Mouse (Mus musculus): ENCODE measurements at regions not wholly inside any gene's neighbourhood (a gene's known extent, or its start where the extent isn't known, plus 50 kb on each side); places are given as distances from the start of the nearest gene placed in this dataset.
A peak's percentile ranks its signal among the peaks of the same experiment; 100 is the strongest.

DNA sequence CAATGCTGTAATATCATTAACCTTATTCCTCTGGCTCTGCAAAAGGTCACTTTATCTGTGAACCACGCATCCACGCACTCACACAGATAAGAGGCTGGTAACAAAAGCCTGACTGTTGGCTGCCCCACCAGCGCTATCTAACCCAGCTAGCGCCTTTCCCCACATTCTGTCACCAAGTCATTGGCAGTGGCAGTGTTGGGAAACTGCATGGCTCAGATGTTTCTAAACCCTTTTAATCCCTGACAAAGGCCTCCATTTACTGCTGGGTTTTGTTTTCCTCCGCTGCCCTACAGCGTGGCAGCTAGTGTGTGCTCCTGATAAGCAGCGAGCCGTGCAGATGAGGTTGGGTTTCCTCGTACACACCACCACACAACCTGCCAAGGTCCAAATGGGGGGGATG is 55.7 kb downstream of the Id4 start:
- no peak for DNase-seq (ENCODE audit: low spot score in 2 of 2)

DNA sequence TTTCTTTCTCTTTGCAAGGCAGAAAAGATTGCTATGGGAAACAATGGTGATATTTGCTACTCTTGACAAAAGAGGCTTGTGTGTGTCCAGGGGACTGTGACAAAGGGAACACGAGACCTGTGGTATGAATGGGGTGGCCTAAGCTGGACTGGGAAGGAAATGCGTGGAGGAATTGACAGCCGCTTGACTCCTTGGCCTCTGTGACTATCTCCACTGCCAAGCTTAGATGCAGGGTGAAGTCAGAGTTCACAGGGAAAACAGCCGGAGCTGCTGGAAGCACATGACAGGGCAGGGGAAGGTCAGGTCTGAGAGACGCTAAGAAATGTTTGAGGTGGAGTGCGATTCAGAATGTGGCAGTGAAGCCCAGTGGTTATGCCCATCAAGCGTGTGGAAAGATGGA is 56.4 kb downstream of the Id4 start:
- DNase-seq (ENCODE audit: low spot score in 2 of 2): no peak

DNA sequence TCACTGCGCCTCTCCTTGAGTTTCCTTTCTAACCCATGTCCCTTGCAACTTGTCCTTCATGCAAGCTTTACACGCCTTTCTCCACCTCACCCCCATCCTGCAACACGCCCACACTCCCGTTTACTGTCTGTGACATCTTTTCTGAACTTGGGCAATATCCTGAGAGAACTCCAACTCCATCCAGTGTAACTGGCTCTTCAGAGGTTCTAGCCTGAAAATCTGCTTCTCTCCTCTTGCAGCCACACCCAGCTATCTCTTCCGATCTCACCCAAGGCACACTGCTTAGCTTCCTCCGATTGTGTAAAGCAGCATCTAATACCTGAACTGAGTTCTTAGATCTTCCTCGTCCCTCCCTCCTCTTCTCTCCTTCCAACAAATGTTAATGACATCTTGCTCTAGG is 58.0 kb downstream of the Id4 start:
- no peak for DNase-seq (ENCODE audit: low spot score in 2 of 2)

DNA sequence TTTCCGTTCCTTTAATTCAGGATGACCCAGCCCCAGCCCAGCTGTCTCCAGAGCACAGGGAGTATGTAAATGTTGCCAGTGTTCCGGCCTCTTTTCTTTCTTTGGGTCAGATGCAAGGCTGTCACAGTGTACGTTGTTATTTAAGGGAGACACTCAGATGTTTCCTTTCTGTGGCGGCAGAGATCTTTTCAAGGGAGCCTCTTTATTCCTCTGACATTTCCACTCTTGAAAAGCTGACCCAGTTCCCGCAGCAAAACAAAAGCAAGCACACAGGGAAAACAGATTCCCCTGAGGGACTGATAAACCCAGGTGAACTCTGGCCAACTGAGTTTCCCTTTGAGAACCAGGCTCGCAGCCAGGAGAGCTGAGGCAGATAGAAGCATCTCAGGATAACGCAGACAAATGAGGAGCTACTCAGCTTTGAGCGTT is 63.3 kb downstream of the Id4 start:
- no peak for DNase-seq (ENCODE audit: low spot score in 2 of 2)

DNA sequence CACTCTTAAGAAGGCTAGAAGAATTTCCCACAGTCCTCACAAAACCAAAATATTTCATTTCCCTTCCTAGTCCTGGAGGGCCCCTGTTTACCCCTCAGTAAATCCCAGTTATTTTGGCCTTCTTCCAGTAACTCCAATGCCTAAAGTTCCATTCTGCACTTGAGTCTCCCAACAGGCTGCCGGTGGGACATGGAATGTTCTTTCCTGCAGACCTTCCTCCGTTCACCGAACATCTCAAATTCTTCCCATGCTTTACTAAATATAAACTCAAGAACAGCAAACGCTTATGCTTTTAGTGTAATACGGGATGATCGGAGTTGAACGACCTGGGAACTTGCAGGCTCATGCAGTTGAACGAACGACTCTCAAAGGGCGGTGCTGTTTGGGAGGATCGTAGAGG is 69.6 kb downstream of the Id4 start:
- DNase-seq (ENCODE audit: low spot score in 2 of 2): no peak

DNA sequence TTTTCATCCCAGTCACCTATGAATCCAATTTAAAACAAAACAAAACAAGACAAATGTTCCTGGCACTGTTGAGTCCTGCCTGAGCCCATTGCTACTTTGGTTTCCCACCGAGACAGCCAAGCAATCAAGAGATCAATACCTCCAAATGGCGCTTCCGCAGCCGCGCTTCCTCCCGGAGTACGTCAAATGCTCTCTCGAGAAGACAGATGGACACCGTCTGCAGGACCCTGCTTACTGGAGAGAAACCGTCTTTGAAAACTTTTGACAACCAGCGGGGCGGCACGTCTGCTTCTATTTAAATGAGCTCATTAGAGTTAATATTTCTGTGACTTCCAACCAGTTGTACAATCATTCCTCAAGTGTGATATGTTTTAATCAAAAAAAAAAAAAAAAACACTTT is 75.1 kb downstream of the Id4 start:
- no peak for DNase-seq (ENCODE audit: low spot score in 2 of 2)

DNA sequence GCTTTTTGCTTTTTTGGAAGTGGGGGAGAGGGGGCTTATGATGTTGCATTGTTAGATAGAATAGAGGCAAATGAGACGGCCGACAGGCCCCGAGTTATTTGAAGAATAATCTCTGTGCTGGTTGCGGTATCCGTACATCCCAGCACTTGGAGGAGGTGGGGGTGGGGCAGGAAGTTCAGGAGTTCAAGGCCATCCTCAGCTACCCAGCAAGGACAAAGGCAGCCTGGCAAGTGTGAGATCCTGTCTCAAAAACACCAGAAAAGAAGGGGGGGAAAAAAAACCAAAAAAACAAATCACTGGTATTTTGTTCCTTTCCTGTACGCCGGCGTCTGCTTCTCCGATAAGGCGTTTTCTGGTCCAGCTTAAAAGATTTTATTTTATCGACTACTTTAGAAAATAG is 75.6 kb downstream of the Id4 start:
- no peak for DNase-seq (ENCODE audit: low spot score in 2 of 2)

DNA sequence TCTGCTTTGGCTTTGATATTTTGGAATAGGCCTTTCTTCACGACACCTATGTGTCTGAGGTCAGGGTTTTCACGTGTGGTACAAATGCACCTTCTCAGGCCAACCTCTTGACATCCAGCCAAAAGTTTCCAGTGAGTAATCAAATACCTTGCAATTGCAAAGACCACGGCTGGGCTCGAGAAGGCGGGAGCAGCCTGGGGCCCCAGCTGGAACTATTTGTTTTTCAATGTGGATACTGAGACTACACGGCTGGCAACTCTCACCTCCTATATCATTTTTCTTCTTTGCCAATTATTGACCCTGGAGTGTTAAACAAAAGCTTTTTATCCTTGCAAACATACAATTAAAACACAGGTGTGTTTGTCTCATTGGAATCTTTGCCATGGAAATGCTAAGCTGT is 77.5 kb downstream of the Id4 start:
- DNase-seq (ENCODE audit: low spot score in 2 of 2): no peak

DNA sequence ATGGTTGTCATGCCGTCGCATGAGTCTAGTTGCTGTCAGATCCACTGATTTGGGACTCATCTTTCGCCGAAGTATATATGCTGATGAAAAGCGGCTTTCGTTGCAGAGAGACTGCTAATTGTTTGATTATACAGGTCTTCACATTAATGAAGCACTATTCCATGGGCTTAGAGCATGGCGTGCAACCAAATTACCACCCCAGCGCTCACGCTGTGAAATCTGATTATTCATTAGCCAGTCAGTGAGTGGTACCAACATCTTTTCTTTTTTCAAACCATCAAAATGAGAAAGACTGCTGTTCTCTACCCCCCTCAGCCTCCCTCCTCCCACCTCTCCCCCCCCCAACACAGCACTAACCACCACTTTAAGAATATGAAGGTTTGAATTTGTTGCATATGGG is 89.1 kb downstream of the Id4 start:
- DNase-seq (ENCODE audit: low spot score in 2 of 2): no peak

DNA sequence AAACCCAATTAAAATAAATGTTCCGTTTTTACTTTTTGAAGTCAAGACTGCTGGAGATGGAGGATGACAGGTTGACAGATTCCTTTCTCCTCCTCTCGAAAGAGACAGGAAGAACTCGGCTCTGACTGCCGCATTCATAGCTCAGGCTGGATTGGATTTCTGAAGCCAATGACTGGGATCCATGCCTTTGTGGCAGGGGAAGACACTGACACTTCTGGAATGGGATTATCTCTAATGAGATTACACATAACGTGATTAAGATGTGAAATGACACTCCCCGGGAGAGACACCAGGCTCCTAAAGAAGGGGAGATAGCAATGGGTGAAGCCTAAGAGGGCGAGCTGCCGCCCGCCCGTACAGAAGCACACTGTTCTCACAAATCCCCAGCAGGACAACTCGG is 89.9 kb downstream of the Id4 start:
- DNase-seq (ENCODE audit: low spot score in 2 of 2): no peak

DNA sequence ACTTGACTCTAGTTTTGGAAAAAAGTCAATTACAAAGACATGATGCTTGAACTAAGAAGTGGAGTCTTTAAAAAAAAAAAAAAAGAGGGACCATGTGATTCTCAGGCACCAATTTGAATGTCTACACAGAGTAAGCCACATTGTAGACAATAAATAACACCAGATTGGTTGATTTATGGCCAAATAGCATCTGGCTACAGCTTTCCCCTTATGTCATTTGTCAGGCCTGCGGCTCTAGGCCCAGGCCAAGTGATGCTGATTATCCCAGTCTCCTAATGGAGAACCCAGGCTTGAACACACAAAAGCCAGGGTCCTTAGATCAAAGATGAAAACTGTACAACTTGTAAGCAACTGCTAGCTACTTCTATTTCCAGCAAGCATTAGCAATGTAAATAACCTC is 96.1 kb downstream of the Id4 start:
- DNase-seq (ENCODE audit: low spot score in 2 of 2): no peak

DNA sequence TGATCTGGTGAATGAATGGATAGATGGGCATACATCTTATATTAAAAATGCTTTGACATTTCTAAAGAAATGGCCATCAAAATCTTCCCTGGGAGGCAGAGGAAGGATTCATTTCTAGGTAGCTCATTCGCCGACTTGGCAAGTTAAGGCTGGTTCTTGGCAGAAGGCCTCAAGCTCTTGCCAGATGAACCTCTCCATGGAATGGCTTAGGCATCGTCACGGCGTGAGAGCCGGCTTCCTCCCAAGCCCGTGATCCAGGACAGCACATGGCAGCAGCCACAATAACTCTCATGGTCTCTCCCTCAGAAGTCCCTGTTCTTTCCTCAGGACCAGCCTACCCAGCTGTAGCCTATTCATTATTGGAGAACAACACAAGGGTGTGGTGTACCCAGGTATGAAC is 96.6 kb downstream of the Id4 start:
- peak in 1 of 2 experiments; percentile 29 for DNase-seq (ENCODE audit: low spot score in 2 of 2)

DNA sequence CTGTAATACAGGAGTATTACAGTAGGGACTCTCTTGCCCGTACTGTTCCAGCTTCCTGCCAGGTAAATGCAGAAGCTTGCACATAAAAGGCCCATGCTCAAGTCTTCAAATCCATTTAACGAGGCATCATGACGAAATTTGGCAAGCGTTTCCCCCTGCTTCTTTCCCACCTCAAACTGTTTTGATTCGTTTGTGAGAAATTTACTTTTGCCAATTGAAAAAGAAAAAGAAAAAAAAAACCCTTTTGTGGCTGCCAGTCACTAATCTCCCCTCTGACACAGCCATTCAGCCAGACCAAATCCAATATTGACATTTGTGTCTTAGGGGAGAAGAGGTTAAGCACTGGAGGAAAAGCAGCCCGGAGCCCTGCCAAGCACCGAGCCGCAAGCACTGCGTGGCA is 110.0 kb downstream of the Id4 start:
- no peak for DNase-seq (ENCODE audit: low spot score in 2 of 2)

DNA sequence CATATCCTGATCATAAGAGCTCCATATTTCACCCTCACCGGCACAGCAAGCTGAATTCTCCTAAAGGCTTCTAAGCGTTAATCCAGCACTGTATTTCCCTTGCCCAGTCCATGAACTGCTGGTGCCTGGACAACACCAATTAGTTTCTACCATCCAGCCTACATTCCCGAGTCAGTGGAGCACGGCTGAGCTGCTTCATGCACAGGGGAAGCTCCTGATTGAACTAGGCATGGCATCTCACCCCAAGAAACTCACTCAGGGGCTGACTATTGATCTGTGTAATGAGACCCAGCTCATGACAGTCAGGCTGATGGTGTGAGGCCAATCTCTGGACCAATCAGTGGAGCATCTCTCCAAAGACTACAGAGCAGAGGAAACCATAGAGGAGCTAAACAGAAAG is 115.4 kb downstream of the Id4 start:
- no peak for DNase-seq (ENCODE audit: low spot score in 2 of 2)

DNA sequence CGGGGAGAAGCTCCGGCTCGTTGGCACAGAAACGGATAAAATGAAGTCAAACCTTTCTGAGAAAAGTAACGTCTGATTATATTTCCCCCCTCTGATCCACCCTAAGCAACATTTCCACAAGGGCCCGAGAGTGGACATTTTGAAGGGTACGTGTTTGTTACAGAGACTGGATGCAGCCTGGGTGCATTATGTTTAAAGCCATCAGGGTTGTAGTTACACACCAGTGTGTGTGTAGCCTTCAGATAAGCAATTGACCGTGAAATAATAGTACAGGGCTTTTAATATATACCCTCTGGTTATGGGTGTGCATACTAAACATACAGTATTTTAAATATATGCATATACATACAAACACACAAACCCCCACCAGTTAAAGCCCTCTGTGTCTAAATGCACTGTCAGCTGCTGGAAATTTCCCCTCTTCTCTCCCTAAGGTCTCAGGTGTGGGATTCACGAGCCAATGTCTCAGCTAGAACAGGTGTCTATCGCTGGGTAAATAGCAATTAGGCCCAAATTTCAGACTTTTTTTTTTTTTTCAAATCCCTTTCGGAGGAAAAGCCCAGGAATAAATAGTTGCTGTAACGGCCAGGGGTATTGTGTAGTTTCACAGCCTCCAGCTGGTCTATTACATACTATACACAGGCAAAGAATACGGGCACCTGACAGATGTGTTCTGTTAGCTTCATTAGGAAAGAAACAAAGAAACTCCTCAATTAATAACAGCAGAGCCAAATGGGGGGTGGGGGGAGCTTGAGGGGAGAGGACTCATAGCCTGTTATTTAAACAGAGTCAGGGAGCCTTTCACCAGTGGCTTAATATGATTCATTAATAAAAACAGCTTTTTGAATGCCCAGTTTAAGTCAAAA is 122.8 kb downstream of the Id4 start:
- no peak for DNase-seq (ENCODE audit: low spot score in 2 of 2)

DNA sequence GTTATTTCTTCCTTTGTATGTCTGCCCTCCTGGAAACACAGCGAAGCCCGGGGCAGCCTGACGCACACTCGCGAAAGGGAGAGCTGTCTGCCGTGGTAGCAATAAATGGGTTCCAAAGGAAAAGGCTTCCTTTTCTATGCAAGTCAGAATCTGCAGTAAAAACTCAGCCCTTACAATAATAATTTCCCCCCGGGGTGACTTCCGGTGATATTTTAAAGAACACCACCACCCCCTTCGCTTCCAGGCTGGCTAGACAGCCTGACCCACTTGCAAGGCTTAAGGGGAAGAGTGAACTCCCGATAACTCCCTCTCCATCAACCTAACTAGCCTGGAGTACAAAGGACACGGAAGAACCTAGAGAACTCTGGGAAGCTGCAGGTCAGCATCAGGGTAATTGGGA is 123.9 kb downstream of the Id4 start:
- no peak for DNase-seq (ENCODE audit: low spot score in 2 of 2)

DNA sequence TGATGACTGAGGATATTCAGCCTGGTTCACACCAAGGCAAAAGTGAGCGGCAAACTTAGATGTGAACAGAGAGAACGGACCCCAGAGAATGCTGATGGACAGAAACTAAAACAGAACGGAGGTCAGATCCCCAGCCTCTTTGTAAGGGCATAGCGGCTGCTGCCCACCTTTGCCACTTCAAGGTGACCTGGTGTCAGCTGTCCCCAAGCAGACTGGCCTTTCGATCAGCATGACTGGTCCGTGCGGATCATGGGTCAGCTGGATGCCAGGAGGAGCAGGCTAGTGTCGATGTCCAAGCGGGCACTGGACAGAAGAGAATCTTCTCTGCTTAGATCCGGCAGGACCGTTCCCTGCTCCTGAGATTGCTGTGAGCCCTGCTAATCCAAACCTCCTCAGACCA is 122.1 kb downstream of the Zfp169 start:
- no peak for DNase-seq (ENCODE audit: low spot score in 2 of 2)

DNA sequence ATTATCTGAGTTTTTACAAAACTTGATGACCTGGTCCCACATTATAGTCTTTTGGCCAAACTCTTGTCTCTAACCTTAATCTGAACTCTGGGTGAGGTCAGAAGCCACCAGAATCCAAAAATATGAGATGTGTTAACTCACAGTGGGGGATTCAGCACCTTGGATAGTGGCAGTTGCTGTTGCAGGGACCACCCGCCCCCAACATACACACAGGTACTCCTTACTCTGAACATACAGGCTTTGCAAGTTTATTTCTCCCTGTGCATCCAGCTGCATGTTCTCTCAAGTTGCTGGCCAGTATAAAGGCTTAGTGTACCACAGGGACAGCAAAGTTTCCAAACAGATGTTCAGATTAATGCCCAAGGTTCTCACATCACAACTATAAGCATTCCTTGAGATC is 115.5 kb downstream of the Zfp169 start:
- no peak for DNase-seq (ENCODE audit: low spot score in 2 of 2)

DNA sequence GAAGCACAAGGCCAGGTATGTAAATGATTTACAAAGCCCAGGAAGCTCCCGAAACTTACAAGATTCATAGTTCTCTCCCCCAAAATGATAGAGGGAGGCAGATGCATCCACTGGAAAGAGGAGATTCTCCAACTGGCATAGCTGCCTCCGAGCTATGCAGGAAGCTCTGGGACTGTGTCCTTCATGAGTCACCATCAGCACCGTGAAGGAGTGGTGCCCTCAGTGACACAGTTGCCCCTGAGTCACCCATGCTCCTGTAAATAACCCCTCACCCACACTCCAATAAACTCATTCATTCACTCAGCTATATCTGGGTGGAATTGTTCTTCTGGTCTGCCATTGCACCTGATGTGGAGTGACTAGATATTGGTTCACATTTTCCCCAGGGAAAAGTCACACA is 114.6 kb downstream of the Zfp169 start:
- no peak for DNase-seq (ENCODE audit: low spot score in 2 of 2)

DNA sequence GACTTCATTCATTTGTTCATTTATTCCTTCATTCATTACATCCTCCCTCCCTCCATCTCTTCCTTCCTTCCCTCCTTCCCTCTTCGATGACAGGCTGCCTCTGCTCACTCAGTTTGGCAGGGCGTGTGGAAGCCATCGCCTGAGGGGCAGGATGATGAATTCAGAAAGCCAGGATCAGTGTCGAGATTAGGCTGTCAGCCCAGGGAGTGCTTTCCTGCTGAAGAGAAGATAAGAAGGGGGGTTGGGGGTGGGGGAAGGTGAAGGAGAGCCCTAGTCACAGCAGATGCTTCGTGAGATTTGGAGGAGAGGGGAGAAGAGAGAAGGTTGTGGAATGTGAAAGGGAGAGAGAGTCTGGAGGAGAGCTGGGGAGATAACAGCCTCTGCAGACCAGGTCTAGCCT is 110.9 kb downstream of the Zfp169 start:
- DNase-seq (ENCODE audit: low spot score in 2 of 2): no peak

DNA sequence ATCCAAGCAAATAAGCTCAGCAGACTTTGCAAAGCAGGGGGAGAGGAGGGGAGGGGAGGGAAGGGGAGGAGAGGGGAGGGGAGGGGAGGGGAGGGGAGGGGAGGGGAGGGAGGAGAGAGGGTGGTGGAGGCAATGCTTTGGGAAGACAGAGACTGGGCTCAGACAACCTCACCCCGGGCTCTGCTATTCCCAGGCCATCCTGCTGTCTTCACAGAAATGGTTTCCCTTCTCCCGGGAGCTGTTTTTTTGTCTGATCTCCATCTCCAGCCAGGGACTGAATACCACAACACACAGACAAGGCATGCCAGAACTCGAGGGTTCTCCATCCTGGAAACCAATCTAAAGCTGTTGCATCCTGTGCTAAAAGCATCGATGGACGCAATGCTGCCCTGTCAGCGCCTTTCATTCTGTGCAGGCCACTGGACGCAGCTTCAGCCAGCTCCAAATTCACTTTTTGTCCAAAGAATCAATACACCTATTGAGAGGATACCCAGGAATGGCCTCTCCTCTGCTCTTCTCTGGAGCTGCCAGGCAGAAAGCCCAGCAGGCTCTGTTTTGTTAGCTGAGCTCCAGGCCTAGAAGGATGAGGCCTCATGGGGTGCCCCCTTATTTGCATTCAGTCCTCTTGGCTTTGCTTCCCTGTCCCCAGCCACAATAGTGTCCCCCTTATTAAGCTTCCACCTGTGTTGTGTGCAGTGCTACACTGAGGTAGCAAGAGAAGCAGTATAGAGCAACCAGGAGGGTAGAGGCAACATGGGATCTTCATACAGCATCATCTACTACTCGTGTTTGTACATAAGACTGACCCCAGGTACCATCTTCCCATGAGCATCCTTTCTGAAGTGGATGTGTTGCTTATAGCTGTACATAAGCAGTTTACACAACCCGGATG is 90.6 kb downstream of the Zfp169 start:
- DNase-seq (ENCODE audit: low spot score in 2 of 2): no peak

DNA sequence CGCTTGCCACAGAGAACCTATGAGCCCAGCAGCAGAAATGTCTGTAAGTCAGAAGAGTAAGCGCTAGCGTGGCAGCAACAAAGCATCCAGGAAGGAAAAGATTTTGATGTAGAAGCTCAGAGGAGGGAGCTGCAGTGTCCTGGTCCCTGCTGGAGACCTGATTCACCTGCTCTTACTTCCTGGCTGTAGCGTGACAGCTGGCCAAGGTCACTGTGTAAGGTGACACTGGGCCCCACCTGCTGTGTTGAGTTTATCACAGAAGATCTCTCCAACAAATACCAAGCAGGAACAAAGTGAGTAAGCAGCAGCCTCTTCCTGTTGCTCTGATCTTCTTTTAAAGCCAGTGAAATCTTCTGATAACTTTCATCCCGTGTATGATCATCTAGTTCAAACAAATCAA is 86.4 kb downstream of the Zfp169 start:
- DNase-seq (ENCODE audit: low spot score in 2 of 2): no peak

Data from gastrocnemius, postnatal 4 days (tissue).